Mouse (Mus musculus) hindbrain, embryonic 12.5 days (tissue): ENCODE measurements around the gene Abhd14a. TPM values are rescaled to one million over a fixed set of nuclear protein-coding genes. Genes with fewer than 3 reads are reported as not detected.

Experiments used
- ATAC-seq: fragments of 200-750 bp; cut with Nextera tagmentation; 2 replicates; pipeline ENCODE4 v1.8.0; 2017; ENCODE audit warnings: moderate TSS enrichment; ENCODE audit not compliant: low FRiP score
- H3K27ac ChIP-seq: fragments of 300-500 bp; sonication (generic); 2 replicates; pipeline ENCODE4 v1.5.1; 2016; ENCODE audit warnings: mild to moderate bottlenecking
- H3K27me3 ChIP-seq: fragments of 300-500 bp; sonication (generic); 2 replicates; pipeline ENCODE4 v1.6.1; 2016; ENCODE audit warnings: mild to moderate bottlenecking
- H3K36me3 ChIP-seq: fragments of 300-500 bp; sonication (generic); 2 replicates; pipeline ENCODE4 v1.6.1; 2016; ENCODE audit warnings: mild to moderate bottlenecking
- H3K4me1 ChIP-seq: fragments of 300-500 bp; sonication (generic); 2 replicates; pipeline ENCODE4 v1.6.1; 2016
- H3K4me2 ChIP-seq: fragments of 300-500 bp; sonication (generic); replicated peaks from 2 replicates; pipeline ENCODE4 v1.6.1; 2016; ENCODE audit warnings: mild to moderate bottlenecking
- H3K4me3 ChIP-seq: fragments of 300-500 bp; sonication (generic); 2 replicates; pipeline ENCODE4 v1.5.1; 2016; ENCODE audit warnings: mild to moderate bottlenecking
- H3K9ac ChIP-seq: fragments of 300-500 bp; sonication (generic); 2 replicates; pipeline ENCODE4 v1.6.1; 2016; ENCODE audit warnings: mild to moderate bottlenecking, moderate library complexity
- H3K9me3 ChIP-seq: fragments of 300-500 bp; sonication (generic); replicated peaks from 2 replicates; pipeline ENCODE4 v1.6.1; 2016; ENCODE audit warnings: mild to moderate bottlenecking
- WGBS: fragments of 180-500 bp; shearing (Covaris S2); methylation state at CpG from one replicate; pipeline ENCODE4 v1.1.7; 2016; 5-methylcytosine and 5-hydroxymethylcytosine counted together
- polyA plus RNA-seq: library from polyadenylated mRNA; unstranded; fragments of >200 nt; fragmentation: Nextera tagmentation; extraction: Ambion mirVana; gene quantifications from 2 replicates; pipeline ENCODE4 v1.2.1, GENCODE M21; 2016

Abhd14a gene
- polyA plus RNA-seq, 1 experiment from 2014 or later = 39.7 TPM

- Histone ChIP-seq H3K4me2 (no peak overlapping the region), H3K9ac (no peak overlapping the region), H3K4me1 (peaks cover 25% of the 10 kb centered on the region), H3K4me3 (no peak overlapping the region), H3K36me3 (peaks cover 18% of the 10 kb centered on the region), H3K27me3 (peaks cover 4% of the 10 kb centered on the region; the same call in 1 of the 2 replicates), H3K27ac (no peak overlapping the region), H3K9me3 (no peaks in the 10 kb centered on the region)
- 82% methylated on average over 7 of the region's 7 CpGs for WGBS
- no peak for ATAC-seq
Observed at GRCm38 (mm10) chr9:106467746-106468145, 20.3 kb upstream of the Abhd14a start.

DNA sequence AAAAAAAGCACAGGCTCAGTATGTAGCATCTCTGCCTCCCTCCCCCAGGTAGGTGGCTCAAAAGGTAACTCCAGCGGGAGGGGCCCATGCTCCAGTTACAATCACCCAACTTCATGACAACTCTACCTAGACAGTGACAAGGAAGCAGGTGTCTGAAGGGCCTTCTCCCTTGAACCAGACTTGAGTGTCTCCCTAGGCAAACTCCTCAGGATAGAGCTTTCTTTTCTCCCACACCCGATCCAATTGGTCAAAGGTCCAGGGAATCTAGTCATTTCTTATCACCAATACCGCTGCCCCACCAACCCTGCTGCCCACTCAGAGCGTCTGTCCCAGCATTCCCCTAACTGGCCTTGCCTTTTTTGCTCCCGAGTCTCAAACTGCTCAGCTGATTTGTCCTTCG, 19.2 kb upstream of the Abhd14a start:
- Histone ChIP-seq H3K27ac (no peak overlapping the region), H3K4me2 (no peak overlapping the region), H3K36me3 (peaks cover 28% of the 10 kb centered on the region), H3K9me3 (no peaks in the 10 kb centered on the region), H3K9ac (no peak overlapping the region), H3K4me3 (no peak overlapping the region), H3K4me1 (peaks cover 21% of the 10 kb centered on the region), H3K27me3 (peaks cover 4% of the 10 kb centered on the region; the same call in 1 of the 2 replicates)
- ATAC-seq = no peak
- WGBS = 96% methylated on average over 6 of the region's 6 CpGs

DNA sequence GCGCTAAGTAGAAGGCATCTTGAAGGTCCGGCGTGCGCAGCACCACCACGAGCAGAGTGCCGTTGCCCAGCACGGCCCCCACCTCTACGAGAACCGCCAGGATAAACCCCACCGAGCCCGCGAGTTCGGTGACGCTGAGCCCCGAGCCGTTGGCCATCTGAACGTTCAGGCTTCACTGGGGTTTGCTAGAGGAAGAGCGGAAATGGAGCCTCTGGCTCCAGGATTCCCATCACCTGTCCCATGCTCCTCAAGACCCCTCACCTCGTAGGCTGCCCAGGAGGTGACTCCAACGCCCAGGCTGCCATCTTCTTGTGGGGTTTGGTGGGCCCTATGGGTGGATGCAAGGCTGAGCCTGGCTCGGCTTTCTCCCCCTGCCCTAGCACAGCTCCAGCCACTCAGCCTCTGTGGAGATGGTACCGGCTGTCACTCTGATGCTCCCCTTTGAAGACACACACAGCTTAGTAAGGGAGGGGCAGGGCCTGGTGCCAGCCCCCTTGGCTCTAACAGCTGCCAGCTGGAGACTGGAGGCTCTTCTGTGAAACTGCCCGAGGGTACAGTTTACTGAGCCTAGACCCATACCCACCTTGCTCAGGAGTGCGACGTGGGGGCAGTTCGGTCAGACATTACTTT, 18.2 kb upstream of the Abhd14a start, which contains the start of gene Gpr62:
Gene Gpr62 (minus strand): TSS at position 368 of the 630 bp plus-strand sequence.
- Histone ChIP-seq H3K27ac (peak within 1 kb of the TSS; percentile 84), H3K36me3 (peaks cover 39% of the 10 kb centered on the region), H3K4me3 (peak within 1 kb of the TSS; percentile 49), H3K4me2 (peak within 1 kb of the TSS; percentile 92), H3K4me1 (peaks cover 22% of the 10 kb centered on the region), H3K9ac (peak within 1 kb of the TSS; percentile 82), H3K9me3 (no peaks in the 10 kb centered on the region), H3K27me3 (peaks cover 4% of the 10 kb centered on the region; the same call in 1 of the 2 replicates)
- ATAC-seq = peak; percentile 17; the same call in 1 of the 2 replicates
- 31% methylated on average over 26 of the region's 26 CpGs for WGBS

GRCm38 (mm10) chr9:106464751-106465541, 17.5 kb upstream of the Abhd14a start:
- Histone ChIP-seq H3K9ac (peak overlapping the region; percentile 82), H3K9me3 (no peaks in the 10 kb centered on the region), H3K27ac (peak overlapping the region; percentile 84), H3K4me1 (peaks cover 30% of the 10 kb centered on the region), H3K4me2 (peak overlapping the region; percentile 92), H3K36me3 (peaks cover 46% of the 10 kb centered on the region), H3K4me3 (peak overlapping the region; percentile 49), H3K27me3 (peaks cover 4% of the 10 kb centered on the region; the same call in 1 of the 2 replicates)
- WGBS = 2% methylated on average over 97 of the region's 99 CpGs
- ATAC-seq = peak; percentile 58

DNA sequence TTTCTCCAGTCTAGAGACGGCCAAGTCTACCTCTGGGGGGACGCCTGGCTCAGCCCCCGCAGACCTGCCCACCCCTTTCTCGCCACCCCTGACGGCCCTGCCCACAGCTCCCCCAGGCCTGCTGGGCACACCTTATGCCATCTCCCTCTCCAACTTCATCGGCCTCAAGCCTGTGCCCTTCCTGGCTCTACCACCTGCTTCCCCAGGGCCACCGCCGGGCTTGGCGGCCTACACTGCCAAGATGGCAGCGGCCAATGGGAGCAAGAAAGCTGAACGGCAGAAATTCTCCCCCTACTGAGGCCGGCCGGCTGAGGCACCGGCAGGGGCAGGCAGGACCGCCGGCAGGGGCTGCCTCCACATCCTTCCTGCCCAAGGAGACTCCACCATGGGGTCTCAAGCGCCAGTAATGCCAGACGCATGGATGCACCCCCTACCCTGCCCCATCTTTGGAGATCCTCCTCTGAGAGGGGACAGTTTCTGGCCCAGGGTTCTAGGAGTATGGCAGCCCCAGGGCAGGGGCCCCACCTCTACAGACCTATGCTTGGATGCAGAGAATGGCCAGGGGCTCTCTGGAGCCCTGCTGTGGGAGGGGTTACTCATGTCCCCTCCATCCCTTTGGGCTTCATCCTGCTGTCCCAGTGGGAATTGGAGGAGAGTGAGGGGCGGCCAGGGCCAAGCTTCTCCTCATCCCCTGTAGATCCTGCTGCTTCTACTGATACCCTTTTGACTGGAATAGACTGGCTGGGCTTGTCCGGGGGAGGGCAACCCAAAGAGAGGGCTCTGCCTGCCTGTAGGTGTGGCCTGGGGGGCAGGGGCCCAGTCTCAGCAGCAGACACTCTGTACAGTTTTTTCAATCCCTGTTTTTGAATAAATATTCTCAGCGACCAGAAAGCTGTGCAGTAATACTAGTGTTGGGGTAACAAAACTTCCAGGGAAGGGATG, 15.9 kb upstream of the Abhd14a start:
- 84% methylated on average over 21 of the region's 21 CpGs for WGBS
- peaks cover 52% of the 10 kb centered on the region for H3K36me3 ChIP-seq
- peaks cover 4% of the 10 kb centered on the region; the same call in 1 of the 2 replicates for H3K27me3 ChIP-seq
- no peak overlapping the region for H3K4me2 ChIP-seq
- H3K27ac ChIP-seq = no peak overlapping the region
- no peak for ATAC-seq
- no peak overlapping the region for H3K9ac ChIP-seq
- peaks cover 45% of the 10 kb centered on the region for H3K4me1 ChIP-seq
- no peak overlapping the region for H3K4me3 ChIP-seq
- H3K9me3 ChIP-seq = no peaks in the 10 kb centered on the region

DNA sequence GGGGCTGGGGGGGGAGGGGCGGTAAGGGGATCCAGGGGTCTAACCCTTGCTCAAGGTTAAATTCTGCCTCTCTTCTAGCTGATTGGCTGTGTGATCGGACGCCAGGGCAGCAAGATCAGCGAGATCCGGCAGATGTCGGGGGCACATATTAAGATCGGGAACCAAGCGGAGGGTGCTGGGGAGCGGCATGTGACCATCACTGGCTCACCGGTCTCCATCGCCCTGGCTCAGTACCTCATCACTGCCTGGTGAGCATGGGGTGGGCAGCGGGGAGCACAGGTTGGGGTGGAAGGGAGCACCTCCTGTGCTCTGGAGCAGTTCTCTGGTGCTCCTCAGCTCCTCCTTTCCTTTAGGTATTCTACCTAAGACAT, 14.9 kb upstream of the Abhd14a start:
- no peak for ATAC-seq
- Histone ChIP-seq H3K4me1 (peaks cover 55% of the 10 kb centered on the region), H3K27ac (no peak overlapping the region), H3K9me3 (no peaks in the 10 kb centered on the region), H3K36me3 (peaks cover 58% of the 10 kb centered on the region), H3K27me3 (peaks cover 4% of the 10 kb centered on the region; the same call in 1 of the 2 replicates), H3K4me3 (no peak overlapping the region), H3K4me2 (no peak overlapping the region), H3K9ac (no peak overlapping the region)
- 91% methylated on average over 12 of the region's 12 CpGs for WGBS

DNA sequence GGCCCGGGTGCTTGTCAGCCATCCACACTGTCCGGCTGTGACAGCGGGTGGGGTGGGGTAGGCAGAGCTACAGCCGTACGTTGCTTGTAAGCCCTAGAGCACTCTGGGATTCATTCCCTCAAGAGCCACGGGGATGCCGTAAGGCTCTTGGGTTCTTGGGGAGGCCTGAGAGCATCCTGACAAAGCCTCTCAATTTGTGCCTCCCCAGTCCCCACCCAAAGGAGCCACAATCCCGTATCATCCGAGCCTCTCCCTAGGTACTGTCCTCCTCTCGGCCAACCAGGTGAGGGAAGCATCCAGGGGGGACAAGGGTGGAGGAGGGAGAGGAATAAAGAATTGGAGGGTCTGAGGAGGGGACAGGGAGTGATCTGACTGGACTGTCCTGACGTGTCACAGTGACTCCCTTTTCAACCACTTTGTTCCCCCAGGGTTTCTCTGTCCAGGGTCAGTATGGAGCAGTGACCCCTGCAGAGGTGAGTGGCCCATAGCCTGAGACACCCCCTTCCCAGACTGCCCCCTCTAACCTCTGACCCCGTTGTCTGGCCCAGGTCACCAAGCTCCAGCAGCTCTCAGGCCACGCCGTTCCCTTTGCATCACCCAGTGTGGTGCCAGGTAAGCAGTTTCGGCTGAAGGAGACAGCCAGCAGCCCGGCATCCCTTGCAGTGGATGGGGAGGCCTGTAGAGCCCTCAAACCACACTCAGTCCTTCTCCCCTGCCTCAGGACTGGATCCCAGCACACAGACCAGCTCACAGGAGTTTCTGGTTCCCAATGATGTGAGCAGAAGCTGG, 14.4 kb upstream of the Abhd14a start:
- peaks cover 4% of the 10 kb centered on the region; the same call in 1 of the 2 replicates for H3K27me3 ChIP-seq
- H3K4me1 ChIP-seq = peaks cover 61% of the 10 kb centered on the region
- no peaks in the 10 kb centered on the region for H3K9me3 ChIP-seq
- H3K4me3 ChIP-seq = no peak overlapping the region
- ATAC-seq = no peak
- no peak overlapping the region for H3K27ac ChIP-seq
- 86% methylated on average over 16 of the region's 16 CpGs for WGBS
- peaks cover 58% of the 10 kb centered on the region for H3K36me3 ChIP-seq
- H3K9ac ChIP-seq = no peak overlapping the region
- H3K4me2 ChIP-seq = no peak overlapping the region

DNA sequence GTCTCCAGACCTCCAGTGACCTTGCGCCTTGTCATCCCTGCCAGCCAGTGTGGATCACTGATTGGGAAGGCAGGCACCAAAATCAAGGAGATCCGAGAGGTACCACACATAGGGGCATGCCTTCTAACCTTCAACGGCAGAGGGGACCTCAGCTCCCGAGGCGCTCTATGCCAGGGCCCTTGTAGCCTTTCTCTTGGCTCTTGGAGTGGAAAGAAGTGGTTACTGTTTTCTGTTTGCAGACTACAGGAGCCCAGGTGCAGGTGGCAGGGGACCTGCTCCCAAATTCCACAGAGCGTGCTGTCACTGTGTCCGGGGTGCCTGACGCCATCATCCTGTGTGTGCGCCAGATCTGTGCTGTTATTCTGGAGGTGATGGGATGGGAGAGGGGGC, 13.5 kb upstream of the Abhd14a start:
- Histone ChIP-seq H3K4me3 (no peak overlapping the region), H3K9ac (no peak overlapping the region; the same call in 1 of the 2 replicates), H3K27ac (no peak overlapping the region), H3K4me2 (no peak overlapping the region), H3K27me3 (peaks cover 4% of the 10 kb centered on the region; the same call in 1 of the 2 replicates), H3K36me3 (peaks cover 58% of the 10 kb centered on the region), H3K9me3 (no peaks in the 10 kb centered on the region), H3K4me1 (peaks cover 69% of the 10 kb centered on the region)
- WGBS = 96% methylated on average over 9 of the region's 9 CpGs
- ATAC-seq = no peak

GRCm38 (mm10) chr9:106460401-106461025, 13.0 kb upstream of the Abhd14a start:
- Histone ChIP-seq H3K4me2 (no peak overlapping the region), H3K9me3 (no peaks in the 10 kb centered on the region), H3K4me1 (peaks cover 70% of the 10 kb centered on the region), H3K27ac (no peak overlapping the region), H3K36me3 (peaks cover 58% of the 10 kb centered on the region), H3K4me3 (no peak overlapping the region), H3K9ac (peak overlapping the region; percentile 18), H3K27me3 (peaks cover 4% of the 10 kb centered on the region; the same call in 1 of the 2 replicates)
- WGBS = 76% methylated on average over 18 of the region's 18 CpGs
- no peak for ATAC-seq

DNA sequence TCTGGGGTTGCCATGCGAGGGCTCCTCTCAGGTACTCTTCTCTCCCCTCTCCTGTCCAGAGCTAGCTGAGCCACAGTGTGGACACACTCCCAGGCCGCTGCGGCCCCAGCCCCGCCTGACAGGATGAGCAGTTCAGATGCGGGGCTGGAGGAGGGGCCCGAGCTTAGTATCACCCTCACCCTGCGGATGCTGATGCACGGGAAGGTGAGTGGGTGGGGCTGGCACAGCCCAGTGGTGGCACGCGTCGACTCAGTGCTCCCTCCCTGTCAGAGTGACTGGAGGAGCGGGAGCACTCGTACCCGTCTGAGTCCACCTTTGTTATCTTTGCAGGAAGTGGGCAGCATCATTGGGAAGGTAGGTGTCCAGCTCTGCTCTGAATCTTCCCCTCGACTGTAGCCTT, 12.5 kb upstream of the Abhd14a start:
- Histone ChIP-seq H3K4me3 (no peak overlapping the region), H3K9ac (no peak overlapping the region; the same call in 1 of the 2 replicates), H3K4me1 (peaks cover 70% of the 10 kb centered on the region), H3K27ac (no peak overlapping the region), H3K9me3 (no peaks in the 10 kb centered on the region), H3K4me2 (0 out of 2 replicates have a peak overlapping the region, but pooled peaks have one; percentile 17), H3K27me3 (peaks cover 4% of the 10 kb centered on the region; the same call in 1 of the 2 replicates), H3K36me3 (peaks cover 58% of the 10 kb centered on the region)
- no peak for ATAC-seq
- 85% methylated on average over 15 of the region's 15 CpGs for WGBS

DNA sequence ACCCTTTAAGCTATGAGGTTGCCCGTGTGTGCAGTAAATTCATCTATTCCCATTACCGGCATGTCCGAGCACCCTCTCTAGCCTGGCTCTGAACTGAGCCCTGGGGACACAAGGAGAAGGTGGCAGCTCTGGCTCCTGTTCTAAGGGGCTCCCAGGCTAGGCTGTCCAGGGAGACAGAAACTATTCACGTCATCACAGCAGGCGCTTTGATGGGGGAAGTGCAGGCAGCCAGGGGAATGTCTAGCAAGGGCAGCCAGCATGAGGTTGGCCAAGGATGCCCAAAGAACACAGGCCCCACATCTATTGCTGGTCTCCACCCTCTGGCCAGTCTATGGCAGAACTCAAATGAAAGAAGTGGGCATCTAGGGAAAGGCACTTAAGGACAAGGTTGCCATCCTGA, 10.4 kb upstream of the Abhd14a start:
- Histone ChIP-seq H3K4me2 (peak overlapping the region; percentile 99), H3K9ac (peak overlapping the region; percentile 97), H3K36me3 (peaks cover 42% of the 10 kb centered on the region), H3K27me3 (no peaks in the 10 kb centered on the region), H3K27ac (peak overlapping the region; percentile 96), H3K9me3 (no peaks in the 10 kb centered on the region), H3K4me1 (peaks cover 67% of the 10 kb centered on the region), H3K4me3 (no peak overlapping the region)
- no peak for ATAC-seq
- WGBS = 58% methylated on average over 5 of the region's 5 CpGs
